Mouse (Mus musculus): ENCODE measurements around the gene D630003M21Rik. TPM values are rescaled to one million over a fixed set of nuclear protein-coding genes. Genes with fewer than 3 reads are reported as not detected.
A peak's percentile ranks its signal among the peaks of the same experiment; 100 is the strongest.

The D630003M21Rik gene
- polyA plus RNA-seq, 1 experiment from 2014 or later: 1.9 TPM

GRCm38 (mm10) chr2:158178696-158179369 is 50.2 kb downstream of the D630003M21Rik start:
- Histone ChIP-seq H3K9ac (ENCODE audit: low read depth, low read length) (peak overlapping the region; percentile 27), H3K27ac (ENCODE audit: low read depth, low read length) (no peak overlapping the region; the same call in 1 of the 2 replicates), H3K9me3 (ENCODE audit: control insufficient read depth, low read length) (no peaks in the 10 kb centered on the region), H3K4me1 (ENCODE audit: control insufficient read depth, insufficient read depth, low read depth, low read length) (peaks cover 20% of the 10 kb centered on the region), H3K4me3 (ENCODE audit: low read length) (peak overlapping the region; percentile 28), H3K36me3 (ENCODE audit: control insufficient read depth, insufficient read depth, low read length) (no peaks in the 10 kb centered on the region), H3K27me3 (replicated peaks; ENCODE audit: control insufficient read depth, insufficient read depth, low read length) (no peaks in the 10 kb centered on the region), H3K4me2 (ENCODE audit: low read length) (peak overlapping the region; percentile 50)
- peak; percentile 21; the same call in 1 of the 2 replicates for ATAC-seq
- 10% methylated on average over 19 of the region's 19 CpGs for WGBS

GRCm38 (mm10) chr2:158178139-158178538 is 50.9 kb downstream of the D630003M21Rik start:
- peak overlapping the region; percentile 2; the same call in 1 of the 2 replicates for H3K27ac ChIP-seq (ENCODE audit: low read depth, low read length)
- H3K4me1 ChIP-seq (ENCODE audit: control insufficient read depth, insufficient read depth, low read depth, low read length): peaks cover 20% of the 10 kb centered on the region

GRCm38 (mm10) chr2:158177574-158177973 is 51.4 kb downstream of the D630003M21Rik start:
- H3K27ac ChIP-seq (ENCODE audit: low read depth, low read length): peak overlapping the region; percentile 2; the same call in 1 of the 2 replicates
- no peak for ATAC-seq
- peaks cover 20% of the 10 kb centered on the region for H3K4me1 ChIP-seq (ENCODE audit: control insufficient read depth, insufficient read depth, low read depth, low read length)

More at GRCm38 (mm10) chr2:158178139-158178538, 50.9 kb downstream of the D630003M21Rik start:
- Histone ChIP-seq H3K4me3 (ENCODE audit: low read length) (no peak overlapping the region), H3K4me2 (ENCODE audit: low read length) (no peak overlapping the region), H3K9ac (ENCODE audit: low read depth, low read length) (no peak overlapping the region), H3K36me3 (ENCODE audit: control insufficient read depth, insufficient read depth, low read length) (no peaks in the 10 kb centered on the region), H3K27me3 (replicated peaks; ENCODE audit: control insufficient read depth, insufficient read depth, low read length) (no peaks in the 10 kb centered on the region), H3K9me3 (ENCODE audit: control insufficient read depth, low read length) (no peaks in the 10 kb centered on the region)
- WGBS: 76% methylated on average over 4 of the region's 4 CpGs
- no peak for ATAC-seq

GRCm38 (mm10) chr2:158176763-158177162 is 52.3 kb downstream of the D630003M21Rik start:
- Histone ChIP-seq H3K27ac (ENCODE audit: low read depth, low read length) (no peak overlapping the region), H3K4me2 (ENCODE audit: low read length) (no peak overlapping the region), H3K36me3 (ENCODE audit: control insufficient read depth, insufficient read depth, low read length) (no peaks in the 10 kb centered on the region), H3K9me3 (ENCODE audit: control insufficient read depth, low read length) (no peaks in the 10 kb centered on the region), H3K9ac (ENCODE audit: low read depth, low read length) (no peak overlapping the region), H3K4me3 (ENCODE audit: low read length) (no peak overlapping the region), H3K4me1 (ENCODE audit: control insufficient read depth, insufficient read depth, low read depth, low read length) (peaks cover 20% of the 10 kb centered on the region), H3K27me3 (replicated peaks; ENCODE audit: control insufficient read depth, insufficient read depth, low read length) (no peaks in the 10 kb centered on the region)
- WGBS: 94% methylated on average over 9 of the region's 9 CpGs
- no peak for ATAC-seq

More at GRCm38 (mm10) chr2:158177574-158177973, 51.4 kb downstream of the D630003M21Rik start:
- no peak overlapping the region for H3K4me2 ChIP-seq (ENCODE audit: low read length)
- WGBS: 28% methylated on average over 3 of the region's 3 CpGs
- no peak overlapping the region for H3K4me3 ChIP-seq (ENCODE audit: low read length)
- no peaks in the 10 kb centered on the region for H3K36me3 ChIP-seq (ENCODE audit: control insufficient read depth, insufficient read depth, low read length)
- no peaks in the 10 kb centered on the region for H3K27me3 ChIP-seq (replicated peaks; ENCODE audit: control insufficient read depth, insufficient read depth, low read length)
- H3K9ac ChIP-seq (ENCODE audit: low read depth, low read length): no peak overlapping the region; the same call in 1 of the 2 replicates
- no peaks in the 10 kb centered on the region for H3K9me3 ChIP-seq (ENCODE audit: control insufficient read depth, low read length)

- Histone ChIP-seq H3K9me3 (ENCODE audit: control insufficient read depth, low read length) (no peaks in the 10 kb centered on the region), H3K27ac (ENCODE audit: low read depth, low read length) (no peak overlapping the region), H3K36me3 (ENCODE audit: control insufficient read depth, insufficient read depth, low read length) (no peaks in the 10 kb centered on the region), H3K27me3 (replicated peaks; ENCODE audit: control insufficient read depth, insufficient read depth, low read length) (no peaks in the 10 kb centered on the region), H3K4me2 (ENCODE audit: low read length) (no peak overlapping the region), H3K4me1 (ENCODE audit: control insufficient read depth, insufficient read depth, low read depth, low read length) (peaks cover 14% of the 10 kb centered on the region), H3K9ac (ENCODE audit: low read depth, low read length) (no peak overlapping the region), H3K4me3 (ENCODE audit: low read length) (no peak overlapping the region)
- ATAC-seq: no peak
- 77% methylated on average over 3 of the region's 3 CpGs for WGBS
Observed at GRCm38 (mm10) chr2:158175433-158175832, 53.6 kb downstream of the D630003M21Rik start.

- Histone ChIP-seq H3K27me3 (replicated peaks; ENCODE audit: control insufficient read depth, insufficient read depth, low read length) (no peaks in the 10 kb centered on the region), H3K4me1 (ENCODE audit: control insufficient read depth, insufficient read depth, low read depth, low read length) (peaks cover 14% of the 10 kb centered on the region), H3K4me2 (ENCODE audit: low read length) (no peak overlapping the region), H3K36me3 (ENCODE audit: control insufficient read depth, insufficient read depth, low read length) (no peaks in the 10 kb centered on the region), H3K4me3 (ENCODE audit: low read length) (no peak overlapping the region), H3K9me3 (ENCODE audit: control insufficient read depth, low read length) (no peaks in the 10 kb centered on the region), H3K9ac (ENCODE audit: low read depth, low read length) (no peak overlapping the region), H3K27ac (ENCODE audit: low read depth, low read length) (no peak overlapping the region)
- 89% methylated on average over 15 of the region's 15 CpGs for WGBS
- no peak for ATAC-seq
Observed at GRCm38 (mm10) chr2:158174958-158175357, 54.1 kb downstream of the D630003M21Rik start.

- H3K9ac ChIP-seq (ENCODE audit: low read depth, low read length): no peak overlapping the region
- WGBS: 82% methylated on average over 5 of the region's 5 CpGs
- no peaks in the 10 kb centered on the region for H3K27me3 ChIP-seq (replicated peaks; ENCODE audit: control insufficient read depth, insufficient read depth, low read length)
- H3K4me3 ChIP-seq (ENCODE audit: low read length): no peak overlapping the region
- H3K27ac ChIP-seq (ENCODE audit: low read depth, low read length): no peak overlapping the region
- peaks cover 10% of the 10 kb centered on the region for H3K4me1 ChIP-seq (ENCODE audit: control insufficient read depth, insufficient read depth, low read depth, low read length)
- H3K4me2 ChIP-seq (ENCODE audit: low read length): no peak overlapping the region
- H3K36me3 ChIP-seq (ENCODE audit: control insufficient read depth, insufficient read depth, low read length): no peaks in the 10 kb centered on the region
- H3K9me3 ChIP-seq (ENCODE audit: control insufficient read depth, low read length): no peaks in the 10 kb centered on the region
- no peak for ATAC-seq
Observed at GRCm38 (mm10) chr2:158174438-158174837, 54.6 kb downstream of the D630003M21Rik start.

GRCm38 (mm10) chr2:158170394-158170793 is 58.6 kb downstream of the D630003M21Rik start:
- 79% methylated on average over 2 of the region's 2 CpGs for WGBS
- no peaks in the 10 kb centered on the region for H3K27me3 ChIP-seq (replicated peaks; ENCODE audit: control insufficient read depth, insufficient read depth, low read length)
- no peak overlapping the region for H3K9ac ChIP-seq (ENCODE audit: low read depth, low read length)
- ATAC-seq: no peak
- no peak overlapping the region for H3K27ac ChIP-seq (ENCODE audit: low read depth, low read length)
- no peaks in the 10 kb centered on the region for H3K36me3 ChIP-seq (ENCODE audit: control insufficient read depth, insufficient read depth, low read length)
- H3K4me2 ChIP-seq (ENCODE audit: low read length): no peak overlapping the region
- H3K4me3 ChIP-seq (ENCODE audit: low read length): no peak overlapping the region
- no peaks in the 10 kb centered on the region; the same call in 1 of the 2 replicates for H3K4me1 ChIP-seq (ENCODE audit: control insufficient read depth, insufficient read depth, low read depth, low read length)
- no peaks in the 10 kb centered on the region for H3K9me3 ChIP-seq (ENCODE audit: control insufficient read depth, low read length)

GRCm38 (mm10) chr2:158169771-158170170 is 59.3 kb downstream of the D630003M21Rik start:
- no peaks in the 10 kb centered on the region; the same call in 1 of the 2 replicates for H3K4me1 ChIP-seq (ENCODE audit: control insufficient read depth, insufficient read depth, low read depth, low read length)
- H3K36me3 ChIP-seq (ENCODE audit: control insufficient read depth, insufficient read depth, low read length): no peaks in the 10 kb centered on the region
- no peak overlapping the region for H3K4me2 ChIP-seq (ENCODE audit: low read length)
- no peak overlapping the region for H3K9ac ChIP-seq (ENCODE audit: low read depth, low read length)
- H3K9me3 ChIP-seq (ENCODE audit: control insufficient read depth, low read length): no peaks in the 10 kb centered on the region
- H3K27ac ChIP-seq (ENCODE audit: low read depth, low read length): no peak overlapping the region
- H3K27me3 ChIP-seq (replicated peaks; ENCODE audit: control insufficient read depth, insufficient read depth, low read length): no peaks in the 10 kb centered on the region
- ATAC-seq: no peak
- no peak overlapping the region for H3K4me3 ChIP-seq (ENCODE audit: low read length)
- 91% methylated on average over 7 of the region's 7 CpGs for WGBS
